Mouse (Mus musculus) liver, embryonic 15.5 days (tissue): Measurements from ENCODE around the gene Mrtfb. TPM values are rescaled to one million over a fixed set of nuclear protein-coding genes. Genes with fewer than 3 reads are reported as not detected.

Source experiments
- ATAC-seq: fragments of 200-750 bp; cut with Nextera tagmentation; 2 replicates; pipeline ENCODE4 v1.8.0; 2017; ENCODE audit warnings: moderate number of reproducible peaks, mild to moderate bottlenecking, moderate library complexity; ENCODE audit not compliant: insufficient read depth
- H3K27ac ChIP-seq: fragments of 300-500 bp; sonication (generic); replicated peaks from 2 replicates; pipeline ENCODE4 v1.5.1; 2015; ENCODE audit warnings: mild to moderate bottlenecking, inconsistent platforms
- H3K27me3 ChIP-seq: fragments of 300-500 bp; sonication (generic); 2 replicates; pipeline ENCODE4 v1.6.1; 2015; ENCODE audit warnings: mild to moderate bottlenecking, inconsistent platforms
- H3K36me3 ChIP-seq: fragments of 300-500 bp; sonication (generic); replicated peaks from 2 replicates; pipeline ENCODE4 v1.6.1; 2015; ENCODE audit warnings: moderate library complexity, mild to moderate bottlenecking, inconsistent platforms
- H3K4me1 ChIP-seq: fragments of 300-500 bp; sonication (generic); replicated peaks from 2 replicates; pipeline ENCODE4 v1.6.1; 2015; ENCODE audit warnings: inconsistent platforms
- H3K4me2 ChIP-seq: fragments of 300-500 bp; sonication (generic); 2 replicates; pipeline ENCODE4 v1.6.1; 2015; ENCODE audit warnings: moderate library complexity, mild to moderate bottlenecking, inconsistent platforms
- H3K4me3 ChIP-seq: fragments of 300-500 bp; sonication (generic); replicated peaks from 2 replicates; pipeline ENCODE4 v1.5.1; 2015; ENCODE audit warnings: mild to moderate bottlenecking, inconsistent platforms
- H3K9ac ChIP-seq: fragments of 300-500 bp; sonication (generic); 2 replicates; pipeline ENCODE4 v1.6.1; 2015; ENCODE audit warnings: moderate library complexity, mild to moderate bottlenecking, inconsistent platforms
- H3K9me3 ChIP-seq: fragments of 300-500 bp; sonication (generic); replicated peaks from 2 replicates; pipeline ENCODE4 v1.6.1; 2016; ENCODE audit warnings: inconsistent platforms
- WGBS: fragments of 180-500 bp; shearing (Covaris S2); methylation state at CpG from one replicate; pipeline ENCODE4 v1.1.7; 2015; ENCODE audit warnings: mixed read lengths; ENCODE audit not compliant: insufficient replicate concordance; 5-methylcytosine and 5-hydroxymethylcytosine counted together
- polyA plus RNA-seq: library from polyadenylated mRNA; unstranded; fragments of >200 nt; fragmentation: Nextera tagmentation; extraction: Ambion mirVana; gene quantifications from 2 replicates; pipeline ENCODE4 v1.2.1, GENCODE M21; 2015

The Mrtfb gene
- polyA plus RNA-seq, 1 experiment from 2014 or later, result 3.3 TPM

- H3K4me2 ChIP-seq, result no peak overlapping the region
- H3K27me3 ChIP-seq, result no peaks in the 10 kb centered on the region
- H3K36me3 ChIP-seq, result no peaks in the 10 kb centered on the region
- no peak overlapping the region for H3K9ac ChIP-seq
- no peak overlapping the region for H3K4me3 ChIP-seq
- H3K4me1 ChIP-seq, result peaks cover 12% of the 10 kb centered on the region
- no peak overlapping the region for H3K27ac ChIP-seq
- WGBS, result 49% methylated on average over 1 of the region's 1 CpGs
- H3K9me3 ChIP-seq, result no peaks in the 10 kb centered on the region
- ATAC-seq, result no peak
These were observed 112.4 kb downstream of the Mrtfb start for GRCm38 (mm10) chr16:13368645-13369044.

GRCm38 (mm10) chr16:13371740-13372287, 115.5 kb downstream of the Mrtfb start:
- H3K4me2 ChIP-seq, result no peak overlapping the region; the same call in 1 of the 2 replicates
- ATAC-seq, result peak; percentile 49; the same call in 1 of the 2 replicates
- no peak overlapping the region for H3K27ac ChIP-seq
- WGBS, result 8% methylated on average over 11 of the region's 11 CpGs
- H3K4me3 ChIP-seq, result no peak overlapping the region
- H3K36me3 ChIP-seq, result no peaks in the 10 kb centered on the region
- H3K4me1 ChIP-seq, result peaks cover 12% of the 10 kb centered on the region
- H3K9me3 ChIP-seq, result no peaks in the 10 kb centered on the region
- no peak overlapping the region for H3K9ac ChIP-seq
- no peaks in the 10 kb centered on the region for H3K27me3 ChIP-seq

GRCm38 (mm10) chr16:13372899-13373533, 116.7 kb downstream of the Mrtfb start:
- ATAC-seq, result no peak
- Histone ChIP-seq H3K4me3 (no peak overlapping the region), H3K4me2 (no peak overlapping the region), H3K27me3 (no peaks in the 10 kb centered on the region), H3K9me3 (no peaks in the 10 kb centered on the region), H3K4me1 (peaks cover 7% of the 10 kb centered on the region), H3K9ac (no peak overlapping the region), H3K27ac (no peak overlapping the region), H3K36me3 (no peaks in the 10 kb centered on the region)
- WGBS, result 72% methylated on average over 8 of the region's 8 CpGs

- H3K4me2 ChIP-seq, result no peak overlapping the region
- no peak for ATAC-seq
- no peaks in the 10 kb centered on the region for H3K27me3 ChIP-seq
- no peak overlapping the region for H3K4me3 ChIP-seq
- H3K27ac ChIP-seq, result no peak overlapping the region
- H3K4me1 ChIP-seq, result peaks cover 1% of the 10 kb centered on the region
- no peaks in the 10 kb centered on the region for H3K9me3 ChIP-seq
- H3K9ac ChIP-seq, result no peak overlapping the region
- H3K36me3 ChIP-seq, result no peaks in the 10 kb centered on the region
- 63% methylated on average over 7 of the region's 7 CpGs for WGBS
These were observed 120.7 kb downstream of the Mrtfb start for GRCm38 (mm10) chr16:13376947-13377486.

- Histone ChIP-seq H3K9me3 (no peaks in the 10 kb centered on the region), H3K4me3 (no peak overlapping the region), H3K4me1 (no peaks in the 10 kb centered on the region), H3K27me3 (no peaks in the 10 kb centered on the region), H3K27ac (no peak overlapping the region), H3K36me3 (no peaks in the 10 kb centered on the region), H3K9ac (no peak overlapping the region), H3K4me2 (no peak overlapping the region)
- 70% methylated on average over 5 of the region's 5 CpGs for WGBS
- ATAC-seq, result no peak
These were observed 121.9 kb downstream of the Mrtfb start for GRCm38 (mm10) chr16:13378157-13378556.

GRCm38 (mm10) chr16:13379865-13380264, 123.6 kb downstream of the Mrtfb start:
- ATAC-seq, result no peak
- Histone ChIP-seq H3K4me2 (no peak overlapping the region), H3K9me3 (no peaks in the 10 kb centered on the region), H3K4me3 (no peak overlapping the region), H3K27ac (no peak overlapping the region), H3K4me1 (no peaks in the 10 kb centered on the region), H3K9ac (no peak overlapping the region), H3K36me3 (no peaks in the 10 kb centered on the region), H3K27me3 (no peaks in the 10 kb centered on the region)
- WGBS, result 47% methylated on average over 2 of the region's 2 CpGs

GRCm38 (mm10) chr16:13381771-13382170, 125.5 kb downstream of the Mrtfb start:
- 62% methylated on average over 2 of the region's 2 CpGs for WGBS
- Histone ChIP-seq H3K4me1 (no peaks in the 10 kb centered on the region), H3K27ac (no peak overlapping the region), H3K9ac (no peak overlapping the region), H3K36me3 (0 out of 2 replicates have a peak, but pooled peaks cover 5% of the 10 kb centered on the region), H3K27me3 (no peaks in the 10 kb centered on the region), H3K9me3 (no peaks in the 10 kb centered on the region), H3K4me2 (no peak overlapping the region), H3K4me3 (no peak overlapping the region)
- no peak for ATAC-seq

- Histone ChIP-seq H3K4me3 (no peak overlapping the region), H3K4me1 (no peaks in the 10 kb centered on the region), H3K36me3 (0 out of 2 replicates have a peak, but pooled peaks cover 5% of the 10 kb centered on the region), H3K27ac (no peak overlapping the region), H3K9me3 (no peaks in the 10 kb centered on the region), H3K4me2 (no peak overlapping the region), H3K27me3 (no peaks in the 10 kb centered on the region), H3K9ac (no peak overlapping the region)
- WGBS, result 79% methylated on average over 4 of the region's 4 CpGs
- no peak for ATAC-seq
These were observed 131.0 kb downstream of the Mrtfb start for GRCm38 (mm10) chr16:13387306-13387705.

GRCm38 (mm10) chr16:13400375-13400774, 144.1 kb downstream of the Mrtfb start:
- H3K9me3 ChIP-seq, result no peaks in the 10 kb centered on the region
- no peaks in the 10 kb centered on the region for H3K4me1 ChIP-seq
- H3K27ac ChIP-seq, result no peak overlapping the region
- no peak overlapping the region for H3K4me2 ChIP-seq
- ATAC-seq, result no peak
- no peaks in the 10 kb centered on the region for H3K27me3 ChIP-seq
- no peak overlapping the region for H3K9ac ChIP-seq
- H3K36me3 ChIP-seq, result peaks cover 31% of the 10 kb centered on the region; the same call in 1 of the 2 replicates
- WGBS, result 63% methylated on average over 2 of the region's 2 CpGs
- no peak overlapping the region for H3K4me3 ChIP-seq

- ATAC-seq, result no peak
- Histone ChIP-seq H3K27me3 (no peaks in the 10 kb centered on the region), H3K4me3 (no peak overlapping the region), H3K9ac (no peak overlapping the region), H3K9me3 (no peaks in the 10 kb centered on the region), H3K27ac (no peak overlapping the region), H3K36me3 (peaks cover 31% of the 10 kb centered on the region; the same call in 1 of the 2 replicates), H3K4me2 (no peak overlapping the region), H3K4me1 (no peaks in the 10 kb centered on the region)
- WGBS, result 64% methylated on average over 5 of the region's 5 CpGs
These were observed 145.3 kb downstream of the Mrtfb start for GRCm38 (mm10) chr16:13401591-13401990.

GRCm38 (mm10) chr16:13404656-13405055, 148.4 kb downstream of the Mrtfb start:
- Histone ChIP-seq H3K4me2 (no peak overlapping the region), H3K9ac (no peak overlapping the region), H3K27me3 (no peaks in the 10 kb centered on the region), H3K4me1 (no peaks in the 10 kb centered on the region), H3K36me3 (peaks cover 22% of the 10 kb centered on the region; the same call in 1 of the 2 replicates), H3K27ac (no peak overlapping the region), H3K9me3 (no peaks in the 10 kb centered on the region), H3K4me3 (no peak overlapping the region)
- ATAC-seq, result no peak
- WGBS, result 71% methylated on average over 6 of the region's 6 CpGs
